Comparison of ENCODE assay signal across 8 mouse cellular contexts in the genomic region with DNA sequence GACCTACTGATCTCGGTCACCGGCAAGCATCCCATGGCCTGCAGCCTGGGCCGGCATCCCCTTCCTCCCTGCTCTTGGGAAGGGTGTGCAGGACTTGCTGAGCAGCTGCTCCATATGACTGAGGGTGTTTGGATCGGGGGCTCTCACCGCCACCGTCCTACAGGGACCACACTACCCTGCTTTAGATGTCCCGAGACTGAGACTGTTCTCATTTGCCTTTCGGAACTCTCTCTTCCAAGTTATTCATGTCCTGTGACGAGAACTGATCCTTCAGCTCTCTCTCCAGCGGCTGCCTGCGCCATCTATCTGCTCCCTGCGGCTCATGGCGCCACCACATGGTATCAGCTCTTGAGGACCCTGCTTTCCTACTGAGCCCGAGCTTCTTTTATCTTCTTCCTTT. TPM values are rescaled to one million over a fixed set of nuclear protein-coding genes. Genes with fewer than 3 reads are reported as not detected.
DNase-seq lines count a peak whose midpoint lies in the region; ATAC-seq and TF ChIP-seq lines count a peak whose summit lies in the region.

No protein-coding gene starts in this region.

- no peaks in the 10 kb centered on the region for H3K9me3 ChIP-seq in hindbrain, embryonic 12.5 days (replicated peaks)
- no peaks in the 10 kb centered on the region for H3K9me3 ChIP-seq in lung, embryonic 14.5 days (ENCODE audit: low read depth, low read length)

- H3K4me1 ChIP-seq in hindbrain, embryonic 12.5 days: peaks cover 10% of the 10 kb centered on the region
- no peaks in the 10 kb centered on the region for H3K4me1 ChIP-seq in lung, embryonic 14.5 days (ENCODE audit: insufficient read depth)

- no peak overlapping the region for H3K27ac ChIP-seq in hindbrain, embryonic 12.5 days
- no peak overlapping the region for H3K27ac ChIP-seq in lung, embryonic 14.5 days (ENCODE audit: low read depth)

- WGBS in hindbrain, embryonic 12.5 days: 15% methylated on average over 14 of the region's 14 CpGs
- WGBS in lung, embryonic 14.5 days: 9% methylated on average over 14 of the region's 14 CpGs

- peak; percentile 43; the same call in 1 of the 2 replicates for ATAC-seq in hindbrain, embryonic 12.5 days (ENCODE audit: low FRiP score)
- peak; percentile 65; the same call in 1 of the 2 replicates for ATAC-seq in lung, embryonic 14.5 days (ENCODE audit: insufficient read depth)

- H3K4me2 ChIP-seq in hindbrain, embryonic 12.5 days (replicated peaks): peak overlapping the region; percentile 42
- peak overlapping the region; percentile 49 for H3K4me2 ChIP-seq in lung, embryonic 14.5 days

- DNase-seq in ZHBTc4 (ENCODE audit: low read depth, low spot score): peak; percentile 64
- peak; percentile 55 to 59 for DNase-seq in cerebellum, postnatal 14 days
- peak; percentile 71 to 75 for DNase-seq in frontal cortex, postnatal 36 days (ENCODE audit: low spot score in 2 of 2)
- DNase-seq in layer of hippocampus, adult 9-11 months: peak; percentile 74
- DNase-seq in lung, embryonic 14.5 days: peak; percentile 87
- peak; percentile 77 to 81 for DNase-seq in right cerebral cortex, adult 2 months (ENCODE audit: low spot score in 2 of 2)
- DNase-seq in spleen, postnatal 14 days (ENCODE audit: low spot score in 2 of 2): no peak

- H3K4me3 ChIP-seq in hindbrain, embryonic 12.5 days: no peak overlapping the region; the same call in 1 of the 2 replicates
- peak overlapping the region; percentile 7; the same call in 1 of the 2 replicates for H3K4me3 ChIP-seq in lung, embryonic 14.5 days (ENCODE audit: low read depth, low read length)

- peak; percentile 81 for TF ChIP-seq CTCF in lung, embryonic 14.5 days (IDR thresholded peaks at IDR 0.05; ENCODE audit: low read depth)

- H3K36me3 ChIP-seq in hindbrain, embryonic 12.5 days: no peaks in the 10 kb centered on the region
- no peaks in the 10 kb centered on the region for H3K36me3 ChIP-seq in lung, embryonic 14.5 days (ENCODE audit: insufficient read depth)

- no peaks in the 10 kb centered on the region; the same call in 1 of the 2 replicates for H3K27me3 ChIP-seq in hindbrain, embryonic 12.5 days
- no peaks in the 10 kb centered on the region for H3K27me3 ChIP-seq in lung, embryonic 14.5 days (ENCODE audit: insufficient read depth, low read length)

- no peak overlapping the region; the same call in 1 of the 2 replicates for H3K9ac ChIP-seq in hindbrain, embryonic 12.5 days
- 0 out of 2 replicates have a peak overlapping the region, but pooled peaks have one; percentile 9 for H3K9ac ChIP-seq in lung, embryonic 14.5 days

RNA-seq across cellular contexts. Expression of a gene that starts 33.0 kb away (rescaled TPM):
- 76.2 and 93.8 TPM in 2 replicates for polyA plus RNA-seq in hindbrain, embryonic 12.5 days (2016; fragmentation: Nextera tagmentation; extraction: Ambion mirVana)
- not detected in 2 replicates for polyA plus RNA-seq in lung, embryonic 14.5 days (2014; fragmentation: Nextera tagmentation; extraction: Ambion mirVana)

Comparison
In these comparisons a context has a peak if more than half of its experiments do, and no peak if none do; other contexts are left out.
1. DNase-seq: peak in ZHBTc4 (single experiment), cerebellum, postnatal 14 days (2 of 2), frontal cortex, postnatal 36 days (2 of 2), layer of hippocampus, adult 9-11 months (single experiment), lung, embryonic 14.5 days (single experiment) and right cerebral cortex, adult 2 months (2 of 2); none in spleen, postnatal 14 days (0 of 2).
2. RNA of a gene that starts 33.0 kb away (polyA plus RNA-seq): 76.2 to 93.8 TPM in hindbrain, embryonic 12.5 days; not detected in lung, embryonic 14.5 days; every median in the first group is over 10 times any median in the second.